Mouse (Mus musculus): Measurements from ENCODE around the gene Izumo1.

Izumo1 gene

GRCm38 (mm10) chr7:45621443-45621842 is at the start of gene Izumo1:
Gene Izumo1, plus strand, starts transcription at chr7:45621811.
- no peak for DNase-seq

- DNase-seq: no peak
Measured at GRCm38 (mm10) chr7:45571966-45572365, 49.6 kb upstream of the Izumo1 start.

- DNase-seq: no peak
Measured at GRCm38 (mm10) chr7:45573954-45574353, 47.7 kb upstream of the Izumo1 start.

GRCm38 (mm10) chr7:45574472-45575379 is 46.9 kb upstream of the Izumo1 start:
- DNase-seq: no peak

- DNase-seq: no peak
Measured at GRCm38 (mm10) chr7:45585923-45586322, 35.7 kb upstream of the Izumo1 start.

- DNase-seq: no peak
Measured at GRCm38 (mm10) chr7:45587631-45588592, 33.7 kb upstream of the Izumo1 start.

- peak; percentile 71 to 86 for DNase-seq
Measured at GRCm38 (mm10) chr7:45589173-45589572, 32.4 kb upstream of the Izumo1 start.

- no peak for DNase-seq
Measured at GRCm38 (mm10) chr7:45589898-45590297, 31.7 kb upstream of the Izumo1 start.

GRCm38 (mm10) chr7:45590874-45591273 is 30.7 kb upstream of the Izumo1 start:
- DNase-seq: no peak

- DNase-seq: peak in 1 of 2 experiments; percentile 29
Measured at GRCm38 (mm10) chr7:45591880-45592279, 29.7 kb upstream of the Izumo1 start.

GRCm38 (mm10) chr7:45593118-45593815 is 28.3 kb upstream of the Izumo1 start:
- DNase-seq: peak; percentile 50 to 78

GRCm38 (mm10) chr7:45595176-45595575 is 26.4 kb upstream of the Izumo1 start:
- DNase-seq: no peak

GRCm38 (mm10) chr7:45596107-45596506 is 25.5 kb upstream of the Izumo1 start:
- DNase-seq: no peak

- no peak for DNase-seq
Measured at GRCm38 (mm10) chr7:45597013-45597412, 24.6 kb upstream of the Izumo1 start.

- DNase-seq: no peak
Measured at GRCm38 (mm10) chr7:45597527-45597926, 24.1 kb upstream of the Izumo1 start.

GRCm38 (mm10) chr7:45598960-45599879 is 22.4 kb upstream of the Izumo1 start:
- DNase-seq: no peak

- no peak for DNase-seq
Measured at GRCm38 (mm10) chr7:45605704-45606289, 15.8 kb upstream of the Izumo1 start.

GRCm38 (mm10) chr7:45609511-45609910 is 12.1 kb upstream of the Izumo1 start:
- DNase-seq: no peak

GRCm38 (mm10) chr7:45616277-45616676 is 5.3 kb upstream of the Izumo1 start:
- DNase-seq: no peak

- DNase-seq: no peak
Measured at GRCm38 (mm10) chr7:45617042-45617695, 4.4 kb upstream of the Izumo1 start, which contains the start of gene Fut1. Gene Fut1, plus strand, starts transcription at chr7:45617289.

GRCm38 (mm10) chr7:45618316-45618715 is 3.3 kb upstream of the Izumo1 start:
- no peak for DNase-seq
